Mouse (Mus musculus): ENCODE data around the gene Rbm24. TPM values are rescaled to one million over a fixed set of nuclear protein-coding genes. Genes with fewer than 3 reads are reported as not detected.

Rbm24 gene
- polyA plus RNA-seq, 1 experiment = 19.7 TPM

DNA sequence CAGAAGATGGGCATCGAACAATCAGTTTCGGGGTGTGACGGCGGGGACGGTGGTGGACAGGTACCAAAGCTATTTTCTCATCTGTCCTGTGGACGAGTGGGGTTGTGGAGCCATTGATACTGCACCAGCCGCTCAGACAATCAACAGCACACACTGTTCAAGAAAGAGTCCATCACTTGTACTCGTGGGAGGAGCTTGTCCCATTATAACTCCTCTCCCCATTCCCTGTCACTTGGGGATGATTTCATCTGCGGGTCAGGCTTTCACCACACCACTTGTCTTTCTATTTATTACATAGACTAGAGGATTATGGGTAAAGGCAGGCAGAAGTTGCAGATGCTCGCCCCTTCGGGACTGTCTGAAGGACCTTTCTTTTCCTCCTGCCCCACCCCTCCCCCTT, 11.6 kb downstream of the Rbm24 start:
- Histone ChIP-seq H3K27me3 (ENCODE audit: control insufficient read depth, insufficient read depth, low read length) (peaks cover 3% of the 10 kb centered on the region; the same call in 1 of the 2 replicates), H3K4me1 (ENCODE audit: control insufficient read depth, insufficient read depth, insufficient read length, low read length) (no peaks in the 10 kb centered on the region), H3K36me3 (ENCODE audit: control insufficient read depth, insufficient read depth, low read length) (no peaks in the 10 kb centered on the region), H3K27ac (ENCODE audit: insufficient read depth, low read depth, low read length) (no peak overlapping the region), H3K4me3 (ENCODE audit: low read depth, low read length) (no peak overlapping the region)
- WGBS = 82% methylated on average over 11 of the region's 11 CpGs
- TF ChIP-seq POLR2A (IDR thresholded peaks at IDR 0.05; ENCODE audit: low read depth, low read length) (no peak), CTCF (IDR thresholded peaks at IDR 0.05; ENCODE audit: extremely low read depth, insufficient read length, insufficient replicate concordance, low read depth, low read length) (no peak)

DNA sequence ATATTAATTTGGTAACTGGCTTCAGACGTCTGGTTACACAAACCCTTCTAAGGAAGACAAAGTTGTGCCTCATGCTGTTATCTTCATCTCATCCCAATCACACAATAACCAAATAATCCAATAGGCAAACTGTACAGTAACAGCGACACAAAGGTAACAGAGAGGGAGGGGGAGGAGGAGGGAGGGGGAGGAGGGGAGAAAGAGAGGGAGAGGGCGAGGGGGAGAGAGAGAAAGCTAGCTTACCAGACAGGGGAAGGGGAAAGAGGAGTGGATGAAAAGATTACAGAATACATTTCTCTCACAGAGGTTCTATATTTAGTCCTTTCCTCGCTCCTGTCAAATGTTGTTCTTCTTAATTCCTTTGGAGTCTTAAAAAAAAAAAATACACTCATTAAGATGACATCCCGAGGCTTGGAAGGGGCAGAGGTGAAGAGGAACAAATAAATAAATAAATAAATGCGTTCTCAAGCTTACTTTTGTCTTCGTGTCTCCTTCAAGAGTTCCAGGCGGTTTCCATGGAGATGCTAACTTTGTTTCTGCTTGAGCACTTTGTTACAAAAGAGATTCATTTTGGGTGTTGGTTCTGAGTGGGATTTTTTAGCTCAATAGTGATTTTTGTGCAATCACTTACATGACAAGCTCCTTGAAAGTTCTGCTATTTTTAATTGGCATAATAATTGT, 15.8 kb downstream of the Rbm24 start:
- H3K4me1 ChIP-seq (ENCODE audit: control insufficient read depth, insufficient read depth, insufficient read length, low read length) = no peaks in the 10 kb centered on the region
- H3K27me3 ChIP-seq (ENCODE audit: control insufficient read depth, insufficient read depth, low read length) = peaks cover 2% of the 10 kb centered on the region; the same call in 1 of the 2 replicates
- TF ChIP-seq POLR2A (IDR thresholded peaks at IDR 0.05; ENCODE audit: low read depth, low read length) (no peak), CTCF (IDR thresholded peaks at IDR 0.05; ENCODE audit: extremely low read depth, insufficient read length, insufficient replicate concordance, low read depth, low read length) (no peak)
- 47% methylated on average over 8 of the region's 8 CpGs for WGBS
- no peak overlapping the region for H3K27ac ChIP-seq (ENCODE audit: insufficient read depth, low read depth, low read length)
- no peaks in the 10 kb centered on the region for H3K36me3 ChIP-seq (ENCODE audit: control insufficient read depth, insufficient read depth, low read length)
- no peak overlapping the region for H3K4me3 ChIP-seq (ENCODE audit: low read depth, low read length)

GRCm38 (mm10) chr13:46438960-46439359, 20.7 kb downstream of the Rbm24 start:
- Histone ChIP-seq H3K36me3 (ENCODE audit: control insufficient read depth, insufficient read depth, low read length) (no peaks in the 10 kb centered on the region), H3K4me1 (ENCODE audit: control insufficient read depth, insufficient read depth, insufficient read length, low read length) (no peaks in the 10 kb centered on the region), H3K27ac (ENCODE audit: insufficient read depth, low read depth, low read length) (no peak overlapping the region; the same call in 1 of the 2 replicates), H3K4me3 (ENCODE audit: low read depth, low read length) (no peak overlapping the region), H3K27me3 (ENCODE audit: control insufficient read depth, insufficient read depth, low read length) (no peaks in the 10 kb centered on the region)
- 70% methylated on average over 6 of the region's 6 CpGs for WGBS
- TF ChIP-seq POLR2A (IDR thresholded peaks at IDR 0.05; ENCODE audit: low read depth, low read length) (no peak), CTCF (IDR thresholded peaks at IDR 0.05; ENCODE audit: extremely low read depth, insufficient read length, insufficient replicate concordance, low read depth, low read length) (no peak)

DNA sequence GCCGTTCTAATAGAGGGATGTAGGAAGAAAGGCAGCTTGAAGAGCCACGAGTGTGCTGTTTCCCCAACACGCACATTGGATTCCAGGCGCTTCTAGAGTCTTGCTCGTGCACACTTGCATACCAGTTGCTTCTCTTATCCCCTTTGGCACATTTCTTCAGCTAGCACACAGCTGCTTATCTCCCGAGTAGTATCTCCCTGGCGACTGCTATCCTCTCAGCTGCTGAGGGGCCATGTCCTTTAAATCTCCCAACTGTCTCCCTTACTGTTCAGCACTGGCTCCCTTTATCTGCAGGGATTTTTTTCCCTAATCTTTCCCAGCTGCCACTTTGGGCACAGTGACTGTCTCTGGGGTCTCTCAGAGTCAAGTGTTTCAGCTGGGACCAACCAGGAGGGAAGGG, 25.8 kb downstream of the Rbm24 start:
- TF ChIP-seq CTCF (IDR thresholded peaks at IDR 0.05; ENCODE audit: extremely low read depth, insufficient read length, insufficient replicate concordance, low read depth, low read length) = no peak
- TF ChIP-seq POLR2A (IDR thresholded peaks at IDR 0.05; ENCODE audit: low read depth, low read length) = no peak
- Histone ChIP-seq H3K27ac (ENCODE audit: insufficient read depth, low read depth, low read length) (no peak overlapping the region), H3K4me3 (ENCODE audit: low read depth, low read length) (no peak overlapping the region), H3K4me1 (ENCODE audit: control insufficient read depth, insufficient read depth, insufficient read length, low read length) (no peaks in the 10 kb centered on the region), H3K36me3 (ENCODE audit: control insufficient read depth, insufficient read depth, low read length) (no peaks in the 10 kb centered on the region), H3K27me3 (ENCODE audit: control insufficient read depth, insufficient read depth, low read length) (no peaks in the 10 kb centered on the region)
- 61% methylated on average over 7 of the region's 7 CpGs for WGBS

DNA sequence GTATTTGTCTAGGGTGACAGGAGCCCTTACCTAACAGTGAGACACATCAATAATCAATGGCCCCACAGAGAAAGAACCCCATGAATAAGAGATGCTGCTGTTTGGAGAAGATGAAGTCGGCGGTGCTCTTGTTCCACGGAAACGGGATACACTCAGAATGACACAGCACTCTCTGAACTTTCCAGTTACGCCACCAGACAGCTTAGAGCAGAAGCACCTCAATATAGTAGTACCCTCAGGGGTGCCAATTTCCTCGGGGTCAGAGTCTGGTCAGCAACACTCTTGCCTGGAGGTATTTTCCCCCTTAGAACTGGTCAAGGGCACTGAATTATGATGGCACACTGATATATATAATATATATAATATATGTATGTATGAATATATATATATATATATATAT, 27.8 kb downstream of the Rbm24 start:
- Histone ChIP-seq H3K4me3 (ENCODE audit: low read depth, low read length) (no peak overlapping the region), H3K4me1 (ENCODE audit: control insufficient read depth, insufficient read depth, insufficient read length, low read length) (peaks cover 2% of the 10 kb centered on the region; the same call in 1 of the 2 replicates), H3K27ac (ENCODE audit: insufficient read depth, low read depth, low read length) (no peak overlapping the region), H3K36me3 (ENCODE audit: control insufficient read depth, insufficient read depth, low read length) (no peaks in the 10 kb centered on the region), H3K27me3 (ENCODE audit: control insufficient read depth, insufficient read depth, low read length) (no peaks in the 10 kb centered on the region)
- TF ChIP-seq POLR2A (IDR thresholded peaks at IDR 0.05; ENCODE audit: low read depth, low read length) = no peak
- TF ChIP-seq CTCF (IDR thresholded peaks at IDR 0.05; ENCODE audit: extremely low read depth, insufficient read length, insufficient replicate concordance, low read depth, low read length) = no peak
- WGBS = 85% methylated on average over 6 of the region's 6 CpGs

- H3K27ac ChIP-seq (ENCODE audit: insufficient read depth, low read depth, low read length) = no peak overlapping the region
- H3K4me3 ChIP-seq (ENCODE audit: low read depth, low read length) = no peak overlapping the region
- H3K4me1 ChIP-seq (ENCODE audit: control insufficient read depth, insufficient read depth, insufficient read length, low read length) = peaks cover 4% of the 10 kb centered on the region; the same call in 1 of the 2 replicates
- no peak for TF ChIP-seq POLR2A (IDR thresholded peaks at IDR 0.05; ENCODE audit: low read depth, low read length)
- no peak for TF ChIP-seq CTCF (IDR thresholded peaks at IDR 0.05; ENCODE audit: extremely low read depth, insufficient read length, insufficient replicate concordance, low read depth, low read length)
- 80% methylated on average over 2 of the region's 2 CpGs for WGBS
- H3K27me3 ChIP-seq (ENCODE audit: control insufficient read depth, insufficient read depth, low read length) = no peaks in the 10 kb centered on the region
- no peaks in the 10 kb centered on the region for H3K36me3 ChIP-seq (ENCODE audit: control insufficient read depth, insufficient read depth, low read length)
These were observed 30.0 kb downstream of the Rbm24 start for GRCm38 (mm10) chr13:46448276-46448675.

DNA sequence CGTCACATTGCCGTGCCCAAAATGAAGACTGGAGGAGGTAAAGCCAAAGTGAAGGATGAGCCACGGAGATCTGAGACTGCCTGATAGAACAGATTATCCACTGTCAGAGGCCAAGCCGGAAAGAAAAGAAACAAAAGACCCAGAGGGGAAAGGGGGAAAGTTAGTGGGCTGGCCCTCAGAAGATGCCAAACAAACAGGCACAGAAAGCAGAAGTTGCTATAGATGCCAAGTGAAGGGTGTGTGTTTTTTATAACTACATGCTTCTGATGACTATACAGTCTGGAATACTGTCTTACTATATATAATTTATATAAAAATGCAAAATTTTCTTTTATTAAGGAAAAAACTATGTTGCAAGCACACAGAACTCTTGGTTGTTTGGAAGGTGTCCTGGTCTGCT, 31.7 kb downstream of the Rbm24 start:
- no peak for TF ChIP-seq CTCF (IDR thresholded peaks at IDR 0.05; ENCODE audit: extremely low read depth, insufficient read length, insufficient replicate concordance, low read depth, low read length)
- no peaks in the 10 kb centered on the region for H3K36me3 ChIP-seq (ENCODE audit: control insufficient read depth, insufficient read depth, low read length)
- no peak overlapping the region for H3K27ac ChIP-seq (ENCODE audit: insufficient read depth, low read depth, low read length)
- H3K4me1 ChIP-seq (ENCODE audit: control insufficient read depth, insufficient read depth, insufficient read length, low read length) = peaks cover 4% of the 10 kb centered on the region; the same call in 1 of the 2 replicates
- no peaks in the 10 kb centered on the region for H3K27me3 ChIP-seq (ENCODE audit: control insufficient read depth, insufficient read depth, low read length)
- WGBS = 85% methylated on average over 4 of the region's 4 CpGs
- H3K4me3 ChIP-seq (ENCODE audit: low read depth, low read length) = no peak overlapping the region
